Mouse (Mus musculus) G1E (cell line): ENCODE measurements around the gene Mapk12.

Source experiments
- CTCF ChIP-seq: IDR thresholded peaks from 2 replicates; pipeline ENCODE4 v1.5.1; 2012; ENCODE audit warnings: low read depth, low read length, inconsistent platforms, mixed read lengths
- GATA1 ChIP-seq: IDR thresholded peaks from 2 replicates; pipeline ENCODE4 v1.6.1; 2012; ENCODE audit warnings: borderline replicate concordance, low read length, inconsistent platforms, mixed read lengths

- no peak for TF ChIP-seq GATA1
- TF ChIP-seq CTCF: no peak
These were observed 41.9 kb downstream of the Mapk12 start for GRCm38 (mm10) chr15:89098616-89099015.
